8 mouse cellular contexts compared by ENCODE assay signal in genomic region chr1:136170109-136170508, GRCm38 (mm10). TPM values are rescaled to one million over a fixed set of nuclear protein-coding genes. Genes with fewer than 3 reads are reported as not detected.
DNase-seq lines count a peak whose midpoint lies in the region; ATAC-seq and TF ChIP-seq lines count a peak whose summit lies in the region.

No protein-coding gene starts in this region.

- H3K9ac ChIP-seq in ES-Bruce4 (ENCODE audit: low read depth, poor library complexity, severe bottlenecking): no peak overlapping the region
- no peak overlapping the region for H3K9ac ChIP-seq in heart, embryonic 13.5 days
- no peak overlapping the region for H3K9ac ChIP-seq in kidney, embryonic 16.5 days (replicated peaks; ENCODE audit: low read length)
- no peak overlapping the region for H3K9ac ChIP-seq in liver, embryonic 12.5 days

- peak; percentile 48; the same call in 1 of the 2 replicates for ATAC-seq in erythroid progenitor cell, adult 5-6 weeks (replicated peaks; ENCODE audit: low FRiP score, poor library complexity, severe bottlenecking)
- no peak for ATAC-seq in heart, embryonic 13.5 days (ENCODE audit: extremely low read depth, insufficient number of reproducible peaks, low FRiP score, low TSS enrichment)
- ATAC-seq in kidney, embryonic 16.5 days (ENCODE audit: low FRiP score, low TSS enrichment): peak; percentile 68
- peak; percentile 26; the same call in 1 of the 2 replicates for ATAC-seq in liver, embryonic 12.5 days

- no peak overlapping the region for H3K4me3 ChIP-seq in ES-Bruce4 (ENCODE audit: low read depth, low read length)
- H3K4me3 ChIP-seq in heart, embryonic 13.5 days: no peak overlapping the region
- H3K4me3 ChIP-seq in kidney, embryonic 16.5 days (ENCODE audit: low read length): no peak overlapping the region
- no peak overlapping the region for H3K4me3 ChIP-seq in liver, embryonic 12.5 days

- peak overlapping the region; percentile 46 for H3K4me2 ChIP-seq in heart, embryonic 13.5 days
- peak overlapping the region; percentile 22 for H3K4me2 ChIP-seq in kidney, embryonic 16.5 days (replicated peaks; ENCODE audit: low read depth, low read length)
- H3K4me2 ChIP-seq in liver, embryonic 12.5 days: no peak overlapping the region

- peak; percentile 96 for TF ChIP-seq CTCF in ES-Bruce4 (IDR thresholded peaks at IDR 0.05; ENCODE audit: low read depth, low read length)
- peak; percentile 95 for TF ChIP-seq CTCF in brain, embryonic 14.5 days (IDR thresholded peaks at IDR 0.05; ENCODE audit: borderline replicate concordance, extremely low read depth, insufficient read depth, insufficient read length)

- no peaks in the 10 kb centered on the region for H3K27me3 ChIP-seq in ES-Bruce4 (ENCODE audit: control insufficient read depth, insufficient read depth, low read length, poor library complexity, severe bottlenecking)
- peaks cover 8% of the 10 kb centered on the region; the same call in 1 of the 2 replicates for H3K27me3 ChIP-seq in heart, embryonic 13.5 days (replicated peaks)
- no peaks in the 10 kb centered on the region for H3K27me3 ChIP-seq in kidney, embryonic 16.5 days (ENCODE audit: insufficient read depth, low read length)
- no peaks in the 10 kb centered on the region for H3K27me3 ChIP-seq in liver, embryonic 12.5 days (replicated peaks)

- TF ChIP-seq EP300 in ES-Bruce4 (IDR thresholded peaks at IDR 0.05; ENCODE audit: insufficient read depth, low read depth, low read length): peak; percentile 41; the same call in 1 of the 2 replicates

- H3K27ac ChIP-seq in ES-Bruce4 (ENCODE audit: insufficient read depth, low read length): no peak overlapping the region
- H3K27ac ChIP-seq in heart, embryonic 13.5 days (replicated peaks): no peak overlapping the region
- H3K27ac ChIP-seq in kidney, embryonic 16.5 days (ENCODE audit: low read length): no peak overlapping the region
- H3K27ac ChIP-seq in liver, embryonic 12.5 days: no peak overlapping the region

- H3K36me3 ChIP-seq in ES-Bruce4 (ENCODE audit: control insufficient read depth, insufficient read depth, low read length, poor library complexity, severe bottlenecking): no peaks in the 10 kb centered on the region
- H3K36me3 ChIP-seq in heart, embryonic 13.5 days: peaks cover 14% of the 10 kb centered on the region; the same call in 1 of the 2 replicates
- no peaks in the 10 kb centered on the region for H3K36me3 ChIP-seq in kidney, embryonic 16.5 days (ENCODE audit: insufficient read depth, low read length)
- H3K36me3 ChIP-seq in liver, embryonic 12.5 days: peaks cover 29% of the 10 kb centered on the region

- H3K4me1 ChIP-seq in ES-Bruce4 (ENCODE audit: control insufficient read depth, insufficient read depth, low read length): peaks cover 8% of the 10 kb centered on the region
- peaks cover 17% of the 10 kb centered on the region for H3K4me1 ChIP-seq in heart, embryonic 13.5 days
- peaks cover 12% of the 10 kb centered on the region for H3K4me1 ChIP-seq in kidney, embryonic 16.5 days (ENCODE audit: insufficient read depth, low read length)
- peaks cover 36% of the 10 kb centered on the region for H3K4me1 ChIP-seq in liver, embryonic 12.5 days

- no peaks in the 10 kb centered on the region for H3K9me3 ChIP-seq in ES-Bruce4 (replicated peaks; ENCODE audit: control insufficient read depth, insufficient read depth, low read length, poor library complexity, severe bottlenecking)
- no peaks in the 10 kb centered on the region for H3K9me3 ChIP-seq in heart, embryonic 13.5 days
- no peaks in the 10 kb centered on the region for H3K9me3 ChIP-seq in kidney, embryonic 16.5 days (ENCODE audit: low read length)
- H3K9me3 ChIP-seq in liver, embryonic 12.5 days (replicated peaks): no peaks in the 10 kb centered on the region

- no peak for TF ChIP-seq POLR2A in ES-Bruce4 (IDR thresholded peaks at IDR 0.05; ENCODE audit: insufficient read depth, low read length)
- no peak for TF ChIP-seq POLR2A in brain, embryonic 14.5 days (IDR thresholded peaks at IDR 0.05; ENCODE audit: borderline replicate concordance, extremely low read depth, insufficient read depth, insufficient read length, poor library complexity, severe bottlenecking)

- peak; percentile 93 for DNase-seq in brain, embryonic 14.5 days (ENCODE audit: low read depth)
- DNase-seq in neural tube, embryonic 10.5 days (ENCODE audit: extremely low spot score, low spot score): peak; percentile 85
- peak; percentile 74 for DNase-seq in telencephalon, adult 2 months (ENCODE audit: low read depth, low spot score)

- 2% methylated on average over 5 of the region's 5 CpGs for WGBS in heart, embryonic 13.5 days
- 5% methylated on average over 5 of the region's 5 CpGs for WGBS in kidney, embryonic 16.5 days
- 16% methylated on average over 5 of the region's 5 CpGs for WGBS in liver, embryonic 12.5 days (ENCODE audit: insufficient replicate concordance)

RNA-seq across cellular contexts. Expression of gene Kif21b, which starts 38.9 kb away (rescaled TPM):
- 16.0 and 19.2 TPM in 2 replicates for polyA plus RNA-seq in ES-Bruce4 (2011; ENCODE audit: insufficient read depth, insufficient read length, low read depth, missing spikeins)
- polyA plus RNA-seq in brain, embryonic 14.5 days (2012; rRNA removed): 140 and 182 TPM in 2 replicates
- 23.4 and 36.0 TPM in 2 replicates for total RNA-seq in erythroid progenitor cell, adult 5-6 weeks (2015; ENCODE audit: low replicate concordance)
- total RNA-seq in erythroid progenitor cell, adult 5-6 weeks (2017; ENCODE audit: low replicate concordance): 4.4 and 5.0 TPM in 2 replicates
- 1.5 and 1.7 TPM in 2 replicates for polyA plus RNA-seq in heart, embryonic 13.5 days (2015; fragmentation: Nextera tagmentation; extraction: Ambion mirVana)
- polyA plus RNA-seq in kidney, embryonic 16.5 days (2015; fragmentation: Nextera tagmentation; extraction: Ambion mirVana): 2.2 TPM in 2 replicates
- polyA plus RNA-seq in liver, embryonic 12.5 days (2016; fragmentation: Nextera tagmentation; extraction: Ambion mirVana): 2.9 and 3.6 TPM in 2 replicates

RNA-seq across cellular contexts. Expression of gene Mroh3, which starts 42.5 kb away (rescaled TPM):
- 0.99 and 1.3 TPM in 2 replicates for polyA plus RNA-seq in ES-Bruce4 (2011; ENCODE audit: insufficient read depth, insufficient read length, low read depth, missing spikeins)
- 0.50 and 0.77 TPM in 2 replicates for polyA plus RNA-seq in brain, embryonic 14.5 days (2012; rRNA removed)
- not detected in 2 replicates for total RNA-seq in erythroid progenitor cell, adult 5-6 weeks (2015; ENCODE audit: low replicate concordance)
- not detected in 2 replicates for total RNA-seq in erythroid progenitor cell, adult 5-6 weeks (2017; ENCODE audit: low replicate concordance)
- not detected in 2 replicates for polyA plus RNA-seq in heart, embryonic 13.5 days (2015; fragmentation: Nextera tagmentation; extraction: Ambion mirVana)
- 0.17 and 0.40 TPM in 2 replicates for polyA plus RNA-seq in kidney, embryonic 16.5 days (2015; fragmentation: Nextera tagmentation; extraction: Ambion mirVana)
- not detected in 2 replicates for polyA plus RNA-seq in liver, embryonic 12.5 days (2016; fragmentation: Nextera tagmentation; extraction: Ambion mirVana)
